Mouse (Mus musculus) common myeloid progenitor, adult 5-6 weeks (primary cell): ENCODE measurements at regions not wholly inside any gene's neighbourhood (a gene's known extent, or its start where the extent isn't known, plus 50 kb on each side); places are given as distances from the start of the nearest gene placed in this dataset.

Experiments used
- ATAC-seq: replicated peaks from 2 replicates; pipeline ENCODE4 v1.8.0; 2016; ENCODE audit warnings: low read depth, mild to moderate bottlenecking, moderate TSS enrichment, inconsistent platforms; ENCODE audit not compliant: poor library complexity, severe bottlenecking

DNA sequence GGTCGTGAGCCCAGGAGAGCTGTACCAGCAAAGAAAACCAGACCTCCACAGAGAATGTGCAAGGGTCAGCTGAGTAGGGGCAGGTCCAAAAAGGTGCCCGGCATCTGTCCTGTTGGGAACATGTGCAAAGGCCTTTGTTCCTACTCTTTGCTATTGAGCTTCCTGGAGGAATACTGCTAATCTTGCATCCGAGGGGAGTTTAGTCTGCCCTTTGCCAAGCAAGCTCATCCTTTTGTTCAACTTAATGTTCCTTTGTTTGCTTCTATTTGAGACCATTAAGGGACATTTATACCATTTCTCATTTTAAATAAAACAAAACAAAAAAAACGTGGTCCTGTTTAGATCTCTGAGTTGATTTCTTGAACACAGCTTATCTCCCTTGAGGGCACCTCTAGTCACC is 166.6 kb downstream of the Dact1 start:
- no peak for ATAC-seq

GRCm38 (mm10) chr12:71477691-71478090 is 168.0 kb downstream of the Dact1 start:
- ATAC-seq = no peak

DNA sequence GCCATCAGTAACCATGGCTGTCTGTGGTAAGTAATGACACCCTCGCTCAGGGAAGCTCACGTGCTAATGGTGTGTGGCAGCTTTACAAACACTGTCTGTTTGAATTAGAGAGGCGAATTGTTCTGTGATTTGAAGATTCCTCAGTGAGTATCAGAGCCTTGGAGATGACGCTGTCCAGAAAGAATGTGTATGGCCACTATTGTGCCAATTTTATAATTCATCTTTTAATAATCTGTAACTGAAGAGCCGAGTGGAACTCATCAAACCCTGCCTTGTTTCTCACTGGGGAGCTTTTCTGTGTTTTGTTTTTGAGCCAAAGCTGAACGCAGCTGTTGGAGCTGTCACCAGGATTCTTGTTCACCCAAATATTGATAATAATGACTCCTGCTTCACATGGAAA is 171.7 kb downstream of the Dact1 start:
- ATAC-seq = no peak

DNA sequence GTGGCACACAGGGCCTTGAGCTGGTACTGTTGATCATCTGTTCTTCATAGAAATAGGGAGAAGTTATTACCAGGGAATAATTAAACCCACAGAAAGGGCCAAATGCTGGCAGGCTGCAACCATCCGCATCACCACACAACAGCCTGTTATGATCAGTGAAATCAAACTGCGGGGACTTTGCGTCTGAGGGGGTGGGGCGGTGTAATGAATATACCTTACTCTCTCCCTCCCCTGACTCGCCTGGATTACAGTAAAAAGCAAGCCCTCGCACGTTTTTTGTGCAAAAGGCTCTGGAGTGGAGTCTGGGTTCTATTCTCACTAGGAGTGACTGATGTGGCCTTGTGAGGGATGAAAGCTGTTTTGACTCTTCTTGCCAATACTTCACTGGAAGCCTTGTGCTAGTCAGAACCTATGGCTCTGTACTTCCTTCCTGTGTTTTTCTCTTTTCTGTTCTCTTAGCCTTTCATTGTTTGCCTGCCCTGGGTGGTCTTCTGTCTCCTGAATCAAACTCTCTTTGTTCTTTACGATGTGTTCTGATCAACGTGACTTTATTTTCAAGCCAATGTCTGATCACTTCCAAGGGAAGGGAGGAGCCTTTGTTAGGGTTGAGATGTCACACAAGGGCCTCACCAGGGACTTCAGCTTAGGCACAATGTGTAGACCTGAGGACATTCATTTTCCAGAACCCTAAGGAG is 172.4 kb downstream of the Dact1 start:
- ATAC-seq = no peak

GRCm38 (mm10) chr12:71482619-71483018 is 172.9 kb downstream of the Dact1 start:
- ATAC-seq = no peak

GRCm38 (mm10) chr12:71483536-71484165 is 174.0 kb downstream of the Dact1 start:
- ATAC-seq = no peak

DNA sequence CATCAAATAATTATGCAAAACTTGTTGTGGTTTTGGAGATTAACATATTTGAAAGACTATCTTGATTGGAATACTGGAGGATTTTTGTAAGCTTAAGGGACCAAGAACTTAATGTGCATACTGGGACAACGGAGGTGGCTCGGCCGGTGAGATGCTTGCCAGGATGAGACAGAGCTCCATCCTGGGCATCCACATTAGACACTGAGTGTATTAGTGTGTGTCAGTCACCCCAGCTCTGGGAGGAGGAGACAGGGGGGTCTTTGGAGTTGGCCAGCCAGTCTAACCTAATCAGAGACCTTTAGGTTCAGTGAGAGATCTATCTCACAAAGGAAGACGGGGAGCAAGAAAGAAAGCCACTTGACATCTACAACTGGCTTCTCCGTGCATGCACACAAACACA is 174.6 kb downstream of the Dact1 start:
- ATAC-seq = no peak

DNA sequence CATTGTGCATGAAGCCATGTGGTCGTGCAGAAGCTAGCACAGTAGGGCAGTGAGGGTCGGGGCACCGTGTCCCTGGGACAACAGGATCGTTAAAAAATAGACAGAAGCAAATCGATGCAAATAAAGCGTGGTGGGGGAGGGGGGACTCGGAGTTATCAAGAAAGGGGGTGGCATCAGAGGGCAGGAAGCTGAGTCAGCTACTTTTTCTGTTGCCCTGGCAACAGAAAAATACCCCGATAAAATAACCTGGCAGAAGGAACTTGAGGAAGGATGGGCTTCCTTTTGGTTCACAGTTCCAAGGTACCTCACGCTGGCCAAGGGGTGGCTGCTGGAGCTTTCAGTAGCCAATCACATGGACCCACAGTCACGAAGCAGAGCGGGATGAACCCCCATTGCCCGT is 176.4 kb downstream of the Dact1 start:
- ATAC-seq = no peak

DNA sequence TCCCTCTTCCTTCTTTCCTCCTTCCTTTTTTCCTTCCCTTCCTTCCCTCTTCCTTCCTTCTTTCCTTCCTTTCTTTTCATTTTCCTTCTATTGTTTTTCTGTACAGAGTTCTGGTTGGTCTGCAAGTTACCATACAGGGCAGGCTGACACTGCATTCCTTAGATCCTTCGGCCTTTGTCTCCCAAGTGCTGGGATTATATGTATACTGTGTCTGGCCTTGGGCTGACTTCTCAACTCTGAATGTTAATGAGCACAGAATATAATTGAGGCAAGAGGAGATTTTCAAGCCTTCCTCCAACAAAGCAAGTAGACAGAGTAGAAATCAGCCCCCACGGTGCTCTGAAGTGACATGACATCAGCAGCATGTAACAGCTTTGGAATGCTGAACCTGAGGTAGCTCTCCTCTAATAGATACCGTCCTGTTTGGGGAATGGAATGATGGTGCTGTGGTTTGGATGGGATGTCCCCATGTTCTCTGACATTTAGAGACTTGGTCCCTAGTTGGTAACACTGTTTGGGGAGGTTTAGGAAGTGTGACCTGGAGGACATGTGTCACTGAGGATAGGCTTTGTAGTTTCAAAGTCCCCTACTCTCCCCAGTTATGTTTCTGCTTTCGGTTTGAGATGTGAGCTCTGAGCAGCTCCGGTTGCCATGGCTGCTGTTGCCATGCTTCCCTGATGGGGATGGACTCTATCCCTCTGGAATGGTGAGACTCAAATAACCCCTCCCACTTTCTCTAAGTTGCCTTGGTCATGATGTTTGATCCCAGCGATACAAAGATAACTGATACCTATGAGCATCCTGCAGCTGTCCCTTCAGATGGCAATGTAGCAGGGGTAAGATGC is 178.1 kb downstream of the Dact1 start:
- ATAC-seq = no peak

GRCm38 (mm10) chr12:71489295-71489694 is 179.6 kb downstream of the Dact1 start:
- ATAC-seq = no peak

DNA sequence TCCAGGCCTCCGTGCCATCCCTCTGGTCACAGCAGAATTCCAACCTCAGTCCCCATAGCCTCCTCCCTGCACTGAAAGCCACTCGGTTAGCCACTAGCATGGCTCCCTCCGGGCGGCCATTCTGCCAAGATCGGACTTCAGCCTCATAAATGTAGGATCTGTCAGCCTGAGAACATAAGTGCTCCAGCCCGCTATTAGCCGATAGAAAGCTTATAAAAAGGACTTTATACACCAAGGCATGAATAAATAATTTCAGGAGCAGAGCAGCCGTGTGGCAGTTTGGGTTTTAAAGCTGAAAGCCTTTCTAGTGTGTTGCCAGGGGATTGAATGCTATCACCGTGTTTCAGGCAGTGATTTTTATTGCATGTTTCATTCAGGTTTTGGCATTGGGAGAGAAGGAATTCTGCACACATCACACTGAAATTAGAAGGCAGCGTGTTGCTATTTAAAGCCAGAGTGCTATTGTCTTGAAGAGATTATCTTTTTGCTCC is 185.2 kb downstream of the Dact1 start:
- no peak for ATAC-seq

DNA sequence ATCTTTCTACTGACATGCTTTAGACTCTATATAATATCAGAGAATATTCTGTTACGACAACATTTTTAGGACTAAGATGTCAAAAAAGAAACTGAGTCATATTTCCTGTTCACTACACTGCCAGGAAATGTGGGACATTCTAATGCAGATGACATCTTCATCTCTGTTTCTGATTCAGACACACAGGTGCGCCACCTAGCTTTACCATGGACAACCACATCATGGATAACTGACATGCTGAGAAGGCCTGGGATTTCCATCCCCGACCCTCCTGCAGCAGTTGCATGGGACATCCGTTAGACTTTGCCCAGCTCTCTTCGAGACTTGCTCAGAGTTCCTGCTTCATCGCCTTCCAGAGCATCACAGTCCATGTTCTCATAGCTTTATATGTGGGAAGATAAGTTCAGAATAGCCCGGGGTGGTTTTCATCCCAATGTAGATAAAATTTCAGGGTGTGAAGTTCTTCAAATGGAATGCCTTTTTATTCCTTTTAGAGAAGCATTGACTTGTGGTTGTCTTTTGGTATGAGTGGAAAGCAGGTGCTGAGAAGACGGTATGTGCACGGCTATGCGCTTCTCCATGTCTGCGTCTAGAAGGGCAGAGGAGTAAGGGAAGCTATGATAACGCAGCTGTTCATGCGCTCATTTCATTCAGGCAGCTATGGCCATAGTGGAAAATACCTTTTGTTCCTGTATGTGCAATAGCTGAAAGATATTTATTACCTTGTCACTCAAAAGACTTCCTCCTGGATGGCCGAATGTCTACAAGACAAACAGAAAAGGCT is 188.8 kb downstream of the Dact1 start:
- no peak for ATAC-seq

- no peak for ATAC-seq
Observed at GRCm38 (mm10) chr12:71501299-71501810, 191.7 kb downstream of the Dact1 start.

- no peak for ATAC-seq
Observed at GRCm38 (mm10) chr12:71503265-71503664, 193.6 kb downstream of the Dact1 start.

GRCm38 (mm10) chr12:71506206-71506605 is 196.5 kb downstream of the Dact1 start:
- no peak for ATAC-seq

DNA sequence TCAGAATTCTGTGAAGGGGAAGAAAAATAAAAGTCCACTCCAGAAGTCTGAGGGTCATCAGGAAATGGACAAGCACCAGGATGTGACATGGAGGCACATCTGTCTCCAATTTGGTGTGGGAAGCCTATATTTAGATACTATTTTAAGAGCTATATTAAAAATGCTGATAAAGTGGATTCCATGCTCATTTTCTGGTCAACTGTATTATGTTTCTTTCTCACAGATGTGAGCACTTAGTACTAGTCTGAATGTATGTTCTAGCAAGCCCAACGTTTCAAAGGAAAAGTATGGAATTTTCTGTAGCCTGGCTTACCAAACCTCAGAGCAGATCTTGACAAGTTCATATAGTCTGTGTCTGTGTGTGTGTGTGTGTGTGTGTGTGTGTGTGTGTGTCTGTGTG is 197.0 kb downstream of the Dact1 start:
- no peak for ATAC-seq

DNA sequence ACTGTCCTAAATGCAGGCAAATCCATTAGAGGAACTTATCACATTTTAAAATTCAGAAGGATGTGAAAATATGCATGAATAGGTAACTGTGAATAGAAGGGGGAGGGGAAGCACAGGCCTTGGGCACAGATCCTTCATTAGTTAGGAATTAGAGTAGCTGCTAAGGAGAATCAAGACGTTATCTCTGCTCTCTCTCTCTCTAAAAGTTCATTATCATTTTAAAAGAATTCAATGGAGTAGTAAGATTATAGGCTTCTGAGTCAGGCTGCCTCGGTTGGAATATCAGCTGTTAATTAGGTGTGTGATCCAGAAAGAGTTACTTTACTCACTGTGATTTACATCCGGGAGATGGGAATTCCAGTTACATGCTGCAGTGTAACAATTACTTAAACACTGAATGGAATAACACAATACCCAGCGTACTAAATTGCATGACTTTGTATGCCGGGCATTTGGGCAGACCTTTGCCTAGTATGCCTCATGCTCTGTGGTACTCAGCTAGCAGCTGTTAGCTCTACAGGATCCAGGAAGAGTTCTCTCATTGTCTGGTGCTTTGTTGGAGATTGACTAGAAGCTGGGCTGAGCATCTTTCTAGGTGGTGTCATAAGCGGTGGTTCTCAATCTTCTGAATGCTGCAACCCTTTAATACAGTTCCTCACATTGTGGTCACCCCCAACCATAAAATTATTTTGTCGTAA is 203.4 kb downstream of the Dact1 start:
- no peak for ATAC-seq

DNA sequence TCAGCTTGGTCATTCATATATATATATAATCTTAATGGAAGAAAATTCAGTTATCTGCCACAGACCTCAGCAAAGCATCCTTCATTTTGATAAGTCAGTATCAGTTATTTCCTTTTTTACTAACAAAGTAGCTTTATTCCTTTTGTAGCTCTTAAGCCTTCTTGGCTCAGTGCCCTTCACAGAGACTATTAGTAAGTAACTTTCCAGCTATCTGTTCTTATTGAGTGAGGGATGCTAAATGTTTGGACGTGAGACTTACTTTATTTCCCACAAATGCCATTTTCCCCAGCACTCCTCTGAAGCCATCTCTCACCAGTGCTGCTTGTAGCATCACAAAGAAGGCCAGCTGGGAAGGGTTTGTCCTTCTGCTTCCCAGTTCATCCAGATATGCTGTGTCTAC is 209.8 kb downstream of the Dact1 start:
- no peak for ATAC-seq

DNA sequence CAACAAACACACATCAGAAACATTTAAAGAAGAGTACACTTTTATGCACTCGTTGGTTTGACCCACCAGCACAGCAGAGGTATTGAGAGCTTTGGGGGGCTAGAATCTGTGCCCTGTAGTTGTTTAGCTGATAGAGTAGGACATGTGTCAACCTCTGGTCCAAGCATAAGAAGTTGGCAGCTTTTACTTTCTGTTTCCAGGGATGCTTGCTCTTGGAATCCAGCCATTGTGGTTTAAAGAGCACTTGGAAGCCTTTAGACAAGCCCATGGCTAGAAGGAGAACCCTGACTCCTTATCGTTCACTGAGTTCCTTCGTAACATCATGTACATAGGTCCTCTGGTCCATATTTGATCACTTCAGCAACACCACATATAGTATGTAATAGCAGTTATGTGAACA is 212.3 kb downstream of the Dact1 start:
- ATAC-seq = no peak
